Comparison of ENCODE assay signal across 7 mouse cellular contexts in genomic region chr16:30184591-30185265, GRCm38 (mm10).
DNase-seq lines count a peak whose midpoint lies in the region; ATAC-seq lines count a peak whose summit lies in the region.

No protein-coding gene starts in this region.

- no peaks in the 10 kb centered on the region for H3K9me3 ChIP-seq in intestine, embryonic 14.5 days (ENCODE audit: control insufficient read depth, low read length)

- 0 out of 2 replicates have a peak overlapping the region, but pooled peaks have one; percentile 20 for H3K4me2 ChIP-seq in intestine, embryonic 14.5 days (ENCODE audit: low read length)

- H3K4me3 ChIP-seq in intestine, embryonic 14.5 days (ENCODE audit: low read depth, low read length), result no peak overlapping the region

- ATAC-seq in granulocyte monocyte progenitor cell, adult 5-6 weeks (replicated peaks; ENCODE audit: poor library complexity, severe bottlenecking), result peak; percentile 77
- ATAC-seq in intestine, embryonic 14.5 days (replicated peaks; ENCODE audit: low FRiP score, low TSS enrichment, low read depth), result peak; percentile 54

- intact Hi-C loops in left cerebral cortex, postnatal 14 days (cut with DNase I), result loop anchor here (5.0 kb wide), 1 partner anchor 452 kb away; no protein-coding TSS in a partner anchor

- H3K27ac ChIP-seq in intestine, embryonic 14.5 days (ENCODE audit: low read depth), result peak overlapping the region; percentile 79

- WGBS in intestine, embryonic 14.5 days, result 22% methylated on average over 18 of the region's 18 CpGs

- no peaks in the 10 kb centered on the region for H3K27me3 ChIP-seq in intestine, embryonic 14.5 days (replicated peaks; ENCODE audit: control insufficient read depth, insufficient read depth, low read length)

- H3K4me1 ChIP-seq in intestine, embryonic 14.5 days (replicated peaks; ENCODE audit: control insufficient read depth, insufficient read depth, low read length), result peaks cover 43% of the 10 kb centered on the region

- H3K36me3 ChIP-seq in intestine, embryonic 14.5 days (ENCODE audit: control insufficient read depth, insufficient read depth, low read length), result no peaks in the 10 kb centered on the region

- DNase-seq in adrenal gland, adult 2 months, result peak; percentile 82
- DNase-seq in embryo, embryonic 11 days, result peak; percentile 76
- DNase-seq in intestine, embryonic 14.5 days (ENCODE audit: low spot score), result peak; percentile 84
- DNase-seq in left cerebral cortex, postnatal 14 days (ENCODE audit: low spot score in 2 of 2), result peak; percentile 67 to 70
- peak; percentile 90 to 98 for DNase-seq in lung, postnatal 4 days
- DNase-seq in right cerebral cortex, postnatal 36 days (ENCODE audit: low spot score in 2 of 2), result peak; percentile 47 to 67

- no peak overlapping the region for H3K9ac ChIP-seq in intestine, embryonic 14.5 days (ENCODE audit: low read length)
